Mouse (Mus musculus) kidney, adult 11 months (tissue): ENCODE data around the gene Cyp20a1.

ENCODE experiments used
- DNase-seq: peaks from one replicate; pipeline ENCODE4 v3.0.0; 2022

Gene Cyp20a1

GRCm38 (mm10) chr1:60342808-60343629 is at the start of gene Cyp20a1:
TSS of gene Cyp20a1 (plus strand) at chr1:60343323.
- peak; percentile 92 for DNase-seq

- DNase-seq, result no peak
Measured at GRCm38 (mm10) chr1:60293921-60294320, 49.2 kb upstream of the Cyp20a1 start.

- no peak for DNase-seq
Measured at GRCm38 (mm10) chr1:60343630-60344455, 720 bp downstream of the Cyp20a1 start.

- DNase-seq, result no peak
Measured at GRCm38 (mm10) chr1:60344670-60345069, 1.5 kb downstream of the Cyp20a1 start.

- DNase-seq, result no peak
Measured at GRCm38 (mm10) chr1:60345712-60346111, 2.6 kb downstream of the Cyp20a1 start.

- no peak for DNase-seq
Measured at GRCm38 (mm10) chr1:60352786-60353185, 9.7 kb downstream of the Cyp20a1 start.

GRCm38 (mm10) chr1:60361626-60362025 is 18.5 kb downstream of the Cyp20a1 start:
- peak; percentile 19 for DNase-seq

- DNase-seq, result no peak
Measured at GRCm38 (mm10) chr1:60376556-60376955, 33.4 kb downstream of the Cyp20a1 start.

- DNase-seq, result no peak
Measured at GRCm38 (mm10) chr1:60381910-60382309, 38.8 kb downstream of the Cyp20a1 start.

- DNase-seq, result peak; percentile 15
Measured at GRCm38 (mm10) chr1:60404848-60405247, 61.7 kb downstream of the Cyp20a1 start.

GRCm38 (mm10) chr1:60408501-60409167 is 65.5 kb downstream of the Cyp20a1 start:
- DNase-seq, result no peak

- peak; percentile 88 for DNase-seq
Measured at GRCm38 (mm10) chr1:60409168-60409828, 66.2 kb downstream of the Cyp20a1 start, which contains the start of gene Abi2. TSS of gene Abi2 (plus strand) at chr1:60409619.

- DNase-seq, result peak; percentile 28
Measured at GRCm38 (mm10) chr1:60409928-60410817, 67.0 kb downstream of the Cyp20a1 start.

GRCm38 (mm10) chr1:60416724-60417123 is 73.6 kb downstream of the Cyp20a1 start:
- DNase-seq, result no peak

- DNase-seq, result no peak
Measured at GRCm38 (mm10) chr1:60423882-60424281, 80.8 kb downstream of the Cyp20a1 start.

- DNase-seq, result no peak
Measured at GRCm38 (mm10) chr1:60428341-60428740, 85.2 kb downstream of the Cyp20a1 start.

- no peak for DNase-seq
Measured at GRCm38 (mm10) chr1:60428932-60429331, 85.8 kb downstream of the Cyp20a1 start.

GRCm38 (mm10) chr1:60431531-60431930 is 88.4 kb downstream of the Cyp20a1 start:
- DNase-seq, result no peak

- DNase-seq, result no peak
Measured at GRCm38 (mm10) chr1:60432497-60432896, 89.4 kb downstream of the Cyp20a1 start.
